Mouse (Mus musculus) heart, postnatal 0 days (tissue): ENCODE measurements around the gene Apol7e. TPM values are rescaled to one million over a fixed set of nuclear protein-coding genes. Genes with fewer than 3 reads are reported as not detected.

ENCODE experiments used
- ATAC-seq: fragments of 200-750 bp; cut with Nextera tagmentation; 2 replicates; pipeline ENCODE4 v1.8.0; 2017; ENCODE audit warnings: low read depth, moderate number of reproducible peaks, moderate library complexity; ENCODE audit not compliant: insufficient read depth
- DNase-seq: peaks from one replicate; pipeline ENCODE4 v3.0.0-alpha.2; 2016; ENCODE audit warnings: low spot score
- H3K27ac ChIP-seq: fragments of 300-500 bp; sonication (generic); 2 replicates; pipeline ENCODE4 v1.5.1; 2014; ENCODE audit warnings: low read depth, mild to moderate bottlenecking
- H3K27me3 ChIP-seq: fragments of 300-500 bp; sonication (generic); 2 replicates; pipeline ENCODE4 v1.6.1; 2014; ENCODE audit warnings: low read length, mixed read lengths; ENCODE audit not compliant: control insufficient read depth, insufficient read depth
- H3K36me3 ChIP-seq: fragments of 300-500 bp; sonication (generic); replicated peaks from 2 replicates; pipeline ENCODE4 v1.6.1; 2014; ENCODE audit warnings: low read length, mixed read lengths; ENCODE audit not compliant: control insufficient read depth, insufficient read depth
- H3K4me1 ChIP-seq: fragments of 300-500 bp; sonication (generic); 2 replicates; pipeline ENCODE4 v1.6.1; 2014; ENCODE audit warnings: antibody characterized with exemption; ENCODE audit not compliant: control insufficient read depth, insufficient read depth
- H3K4me2 ChIP-seq: fragments of 300-500 bp; sonication (generic); 2 replicates; pipeline ENCODE4 v1.6.1; 2014; ENCODE audit warnings: low read depth, mild to moderate bottlenecking, low read length, moderate library complexity
- H3K4me3 ChIP-seq: fragments of 300-500 bp; sonication (generic); 2 replicates; pipeline ENCODE4 v1.5.1; 2014; ENCODE audit warnings: low read depth, low read length
- H3K9ac ChIP-seq: fragments of 300-500 bp; sonication (generic); replicated peaks from 2 replicates; pipeline ENCODE4 v1.6.1; 2014; ENCODE audit warnings: low read depth, low read length, mixed read lengths
- H3K9me3 ChIP-seq: fragments of 300-500 bp; sonication (generic); replicated peaks from 2 replicates; pipeline ENCODE4 v1.6.1; 2016; ENCODE audit warnings: low read length; ENCODE audit not compliant: control insufficient read depth
- CTCF ChIP-seq: IDR thresholded peaks from 2 replicates; pipeline ENCODE4 v1.5.1; 2016; ENCODE audit warnings: antibody characterized with exemption, control low read depth, low read depth
- EP300 ChIP-seq: IDR thresholded peaks from 2 replicates; pipeline ENCODE4 v1.6.1; 2016; ENCODE audit warnings: antibody characterized with exemption, low read depth
- WGBS: fragments of 180-500 bp; shearing (Covaris S2); extraction: QIAGEN DNeasy Blood & Tissue Kit; methylation state at CpG from one replicate; pipeline ENCODE4 v1.1.7; 2014; 5-methylcytosine and 5-hydroxymethylcytosine counted together
- polyA plus RNA-seq: library from polyadenylated mRNA; unstranded; fragments of >200 nt; fragmentation: Nextera tagmentation; extraction: Ambion mirVana; gene quantifications from 2 replicates; pipeline ENCODE4 v1.2.1, GENCODE M21; 2015
- total RNA-seq: library from RNA; depleted of rRNA; stranded (reverse); fragments of >200 nt; gene quantifications from 2 replicates; pipeline ENCODE4 v1.2.3, GENCODE M21; 2014; ENCODE audit warnings: low replicate concordance

Apol7e gene
- total and polyA plus RNA-seq, 2 experiments from 2014 or later: not detected

DNA sequence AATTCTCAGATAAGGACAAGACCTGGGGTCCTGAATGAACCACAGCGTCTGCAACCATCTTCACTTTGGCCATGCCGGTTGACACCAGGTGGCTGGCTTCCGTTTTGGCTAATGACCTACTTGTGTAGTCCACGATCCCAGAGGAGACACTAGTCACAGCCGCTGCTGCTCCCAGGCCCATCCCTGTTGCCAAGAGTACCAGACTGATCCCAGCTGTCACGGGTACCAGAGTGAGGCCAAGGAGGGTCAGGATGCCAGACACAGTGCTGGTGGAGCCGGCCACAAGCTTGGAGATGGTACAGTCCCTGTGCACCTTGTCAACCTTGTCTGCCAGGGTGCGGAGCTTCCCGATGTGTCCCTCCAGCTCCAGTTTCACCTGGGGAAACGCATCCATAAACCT, 51.1 kb downstream of the Apol7e start:
- ATAC-seq (no peak), DNase-seq (no peak)
- Histone ChIP-seq H3K27ac (no peak overlapping the region), H3K4me2 (no peak overlapping the region), H3K4me1 (no peaks in the 10 kb centered on the region), H3K4me3 (no peak overlapping the region), H3K36me3 (no peaks in the 10 kb centered on the region), H3K27me3 (0 out of 2 replicates have a peak, but pooled peaks cover 2% of the 10 kb centered on the region), H3K9me3 (no peaks in the 10 kb centered on the region; the same call in 1 of the 2 replicates), H3K9ac (no peak overlapping the region)
- TF ChIP-seq CTCF (no peak), EP300 (no peak)
- 88% methylated on average over 10 of the region's 10 CpGs for WGBS

DNA sequence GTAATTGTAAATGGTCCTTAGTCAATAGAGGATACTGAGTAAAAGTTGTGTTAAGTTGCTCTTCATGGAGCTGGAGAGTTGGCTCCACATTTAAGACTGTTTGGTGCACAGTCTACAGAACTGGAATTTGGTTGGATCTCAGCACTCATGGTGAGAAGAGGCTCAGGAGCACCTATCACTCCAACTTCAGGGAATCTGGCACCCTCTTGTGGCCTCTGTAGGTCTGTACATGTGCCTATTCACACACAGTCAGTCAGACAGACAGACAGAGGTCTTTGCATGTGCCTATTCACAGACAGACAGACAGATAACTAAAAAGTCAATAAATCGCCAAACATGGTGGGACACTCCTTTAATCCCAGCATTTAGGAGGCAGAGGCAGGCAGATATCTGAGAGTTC, 51.8 kb downstream of the Apol7e start:
- H3K4me3 ChIP-seq: no peak overlapping the region
- H3K9me3 ChIP-seq: no peaks in the 10 kb centered on the region; the same call in 1 of the 2 replicates
- H3K27ac ChIP-seq: no peak overlapping the region
- DNase-seq (peak; percentile 57), ATAC-seq (peak; percentile 60; the same call in 1 of the 2 replicates)
- no peaks in the 10 kb centered on the region for H3K36me3 ChIP-seq
- no peak overlapping the region for H3K9ac ChIP-seq
- H3K4me2 ChIP-seq: no peak overlapping the region
- 0 out of 2 replicates have a peak, but pooled peaks cover 2% of the 10 kb centered on the region for H3K27me3 ChIP-seq
- 27% methylated on average over 1 of the region's 1 CpGs for WGBS
- H3K4me1 ChIP-seq: no peaks in the 10 kb centered on the region
- TF ChIP-seq EP300 (no peak), CTCF (peak; percentile 82)

DNA sequence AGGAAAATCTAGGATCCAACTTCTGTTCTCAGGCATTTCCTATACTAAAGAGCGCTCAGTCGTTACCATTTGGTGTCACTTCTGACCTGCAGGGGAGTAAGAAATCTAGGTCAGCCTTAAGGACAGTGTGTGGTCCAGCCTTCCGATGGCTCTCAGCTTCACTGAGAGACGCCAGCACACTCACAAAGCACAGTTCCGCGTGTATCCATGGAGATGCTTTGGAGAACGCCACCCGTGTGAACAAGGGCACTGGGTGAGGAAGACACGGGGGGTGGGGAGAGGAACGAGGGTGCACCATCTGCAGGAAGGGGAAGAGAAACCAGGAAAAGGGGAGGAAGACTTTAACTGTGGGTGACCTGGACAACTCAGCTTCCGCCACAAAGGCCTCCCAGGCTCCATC, 53.8 kb downstream of the Apol7e start:
- Histone ChIP-seq H3K9me3 (no peaks in the 10 kb centered on the region; the same call in 1 of the 2 replicates), H3K4me2 (no peak overlapping the region), H3K27ac (no peak overlapping the region), H3K9ac (no peak overlapping the region), H3K36me3 (no peaks in the 10 kb centered on the region), H3K27me3 (0 out of 2 replicates have a peak, but pooled peaks cover 2% of the 10 kb centered on the region), H3K4me3 (no peak overlapping the region), H3K4me1 (no peaks in the 10 kb centered on the region)
- 44% methylated on average over 11 of the region's 11 CpGs for WGBS
- TF ChIP-seq CTCF (no peak), EP300 (no peak)
- DNase-seq (no peak), ATAC-seq (no peak)

DNA sequence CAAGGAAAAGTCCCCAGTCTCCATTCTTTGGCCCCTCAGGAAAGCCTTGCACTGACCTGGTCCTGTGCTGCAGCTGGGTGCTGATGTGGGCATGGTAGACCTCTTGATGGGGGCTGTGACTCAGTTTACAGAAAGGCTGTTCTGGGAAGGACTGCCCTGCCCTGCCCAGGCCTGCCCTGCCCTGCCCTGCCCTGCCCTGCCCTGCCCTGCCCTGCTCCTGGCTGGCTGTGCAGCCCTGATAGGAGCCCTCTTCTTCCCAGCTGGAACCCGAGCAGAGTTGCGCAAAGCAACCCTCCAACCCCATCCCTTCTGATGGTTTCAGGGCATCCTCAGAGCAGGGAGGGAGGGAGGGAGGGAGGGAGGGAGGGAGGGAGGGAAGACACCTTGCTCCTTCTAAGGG, 56.5 kb downstream of the Apol7e start:
- Histone ChIP-seq H3K36me3 (peaks cover 4% of the 10 kb centered on the region), H3K9me3 (no peaks in the 10 kb centered on the region), H3K27ac (no peak overlapping the region), H3K27me3 (no peaks in the 10 kb centered on the region), H3K4me2 (no peak overlapping the region), H3K4me3 (no peak overlapping the region), H3K4me1 (no peaks in the 10 kb centered on the region), H3K9ac (no peak overlapping the region)
- TF ChIP-seq CTCF (no peak), EP300 (no peak)
- ATAC-seq (no peak), DNase-seq (no peak)
- WGBS: 67% methylated on average over 1 of the region's 2 CpGs

DNA sequence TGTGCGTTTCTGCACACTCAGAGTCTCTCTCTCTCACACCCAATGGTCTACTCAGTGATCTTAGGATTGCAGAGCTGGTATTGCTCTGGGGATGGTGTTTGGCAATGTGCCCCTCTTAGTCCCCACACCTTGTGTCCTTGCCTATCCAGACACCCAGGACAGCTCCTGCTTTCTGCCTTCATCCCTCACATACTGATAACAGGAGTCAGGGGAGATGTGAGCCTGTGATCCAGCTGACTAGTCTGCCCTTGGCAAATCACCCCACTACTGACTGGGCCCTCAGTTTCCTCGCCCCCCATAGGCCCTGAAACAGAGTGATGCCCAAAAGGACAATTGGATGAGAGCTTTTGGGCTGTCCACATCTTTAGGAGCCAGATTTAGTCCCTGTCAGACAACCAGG, 57.4 kb downstream of the Apol7e start:
- ATAC-seq (no peak), DNase-seq (no peak)
- Histone ChIP-seq H3K9me3 (no peaks in the 10 kb centered on the region), H3K4me2 (no peak overlapping the region), H3K27ac (no peak overlapping the region), H3K4me3 (no peak overlapping the region), H3K4me1 (no peaks in the 10 kb centered on the region), H3K27me3 (no peaks in the 10 kb centered on the region), H3K36me3 (peaks cover 13% of the 10 kb centered on the region), H3K9ac (no peak overlapping the region)
- WGBS: 64% methylated on average over 2 of the region's 2 CpGs
- no peak for TF ChIP-seq EP300
- no peak for TF ChIP-seq CTCF

DNA sequence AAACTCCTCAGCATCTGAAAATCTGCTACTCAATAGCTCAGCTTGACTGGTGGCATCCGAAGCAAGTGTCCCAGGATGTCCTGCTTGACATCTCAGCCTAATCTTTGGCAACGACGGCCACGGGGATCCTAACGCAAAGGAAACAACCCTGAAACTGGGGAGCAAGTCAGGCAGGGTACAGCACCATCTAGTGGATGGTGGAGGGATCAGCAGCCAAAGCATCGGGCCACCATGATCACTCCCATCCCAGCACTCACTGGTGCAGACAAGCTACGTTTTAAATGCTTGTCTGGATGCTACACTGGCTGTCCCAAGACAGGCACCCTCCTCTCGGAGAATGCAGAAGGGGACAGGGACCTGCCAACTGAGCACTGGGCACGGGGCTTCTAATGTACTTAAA, 58.2 kb downstream of the Apol7e start, which contains the start of gene Apol8:
Apol8 (minus strand) TSS at position 156 of the 400 bp plus-strand sequence.
- H3K27ac ChIP-seq: no peak within 1 kb of the TSS
- no peak within 1 kb of the TSS for H3K4me3 ChIP-seq
- no peaks in the 10 kb centered on the region for H3K9me3 ChIP-seq
- no peaks in the 10 kb centered on the region for H3K4me1 ChIP-seq
- DNase-seq (peak; percentile 53), ATAC-seq (no peak)
- H3K36me3 ChIP-seq: peaks cover 21% of the 10 kb centered on the region
- no peak within 1 kb of the TSS for H3K9ac ChIP-seq
- H3K27me3 ChIP-seq: no peaks in the 10 kb centered on the region
- no peak for TF ChIP-seq EP300
- TF ChIP-seq CTCF: peak; percentile 92
- no peak within 1 kb of the TSS for H3K4me2 ChIP-seq
- WGBS: 5% methylated on average over 9 of the region's 9 CpGs
